Mouse (Mus musculus) MEL (cell line): ENCODE results near the gene Slk. TPM values are rescaled to one million over a fixed set of nuclear protein-coding genes. Genes with fewer than 3 reads are reported as not detected.

Experiments used
- DNase-seq: peaks from one replicate; pipeline ENCODE4 v3.0.0; 2011; ENCODE audit warnings: low read depth, low spot score
- H3K27ac ChIP-seq: 2 replicates; pipeline ENCODE4 v1.5.1; 2012; ENCODE audit warnings: low read depth, mild to moderate bottlenecking, control low read depth, low read length, moderate library complexity; ENCODE audit not compliant: control insufficient read depth
- H3K27me3 ChIP-seq, 2 experiments: fragments of 150-350 bp in 1 of 2; sonication (generic) in 1 of 2; 2 replicates each; pipeline ENCODE4 v1.6.1; 2012; ENCODE audit warnings: low read length in 2 of 2, mild to moderate bottlenecking in 2 of 2, improper control_type of control experiment in 1 of 2, moderate library complexity in 1 of 2; ENCODE audit not compliant: insufficient read depth in 2 of 2, control insufficient read depth in 1 of 2
- H3K36me3 ChIP-seq, 2 experiments: 2 replicates each; pipeline ENCODE4 v1.6.1; 2012 to 2014; ENCODE audit warnings: low read length in 2 of 2, improper control_type of control experiment in 1 of 2, inconsistent platforms in 1 of 2, mild to moderate bottlenecking in 1 of 2; ENCODE audit not compliant: insufficient read depth in 2 of 2, control insufficient read depth in 1 of 2
- H3K4me1 ChIP-seq, 2 experiments: fragments of 150-350 bp in 1 of 2; sonication (generic) in 1 of 2; 2 replicates each; pipeline ENCODE4 v1.6.1; 2012; ENCODE audit warnings: low read length in 2 of 2, improper control_type of control experiment in 1 of 2, mild to moderate bottlenecking in 1 of 2; ENCODE audit not compliant: insufficient read depth in 2 of 2, control insufficient read depth in 1 of 2
- H3K4me3 ChIP-seq, 2 experiments: fragments of 150-350 bp in 1 of 2; sonication (generic) in 1 of 2; 2 replicates each; pipeline ENCODE4 v1.5.1; 2012; ENCODE audit warnings: low read depth in 2 of 2, low read length in 2 of 2, mild to moderate bottlenecking in 2 of 2, moderate library complexity in 2 of 2, control low read depth in 1 of 2, improper control_type of control experiment in 1 of 2; ENCODE audit not compliant: control insufficient read depth in 1 of 2, insufficient read depth in 1 of 2
- H3K79me2 ChIP-seq: 2 replicates; pipeline ENCODE4 v1.6.1; 2012; ENCODE audit warnings: mild to moderate bottlenecking, low read length, moderate library complexity; ENCODE audit not compliant: control insufficient read depth, poor library complexity, insufficient read depth
- H3K9ac ChIP-seq: 2 replicates; pipeline ENCODE4 v1.6.1; 2012; ENCODE audit warnings: low read depth, mild to moderate bottlenecking, control low read depth, low read length, moderate library complexity; ENCODE audit not compliant: control insufficient read depth, poor library complexity, severe bottlenecking
- H3K9me3 ChIP-seq: fragments of 150-350 bp; sonication (generic); replicated peaks from 2 replicates; pipeline ENCODE4 v1.6.1; 2012; ENCODE audit warnings: mild to moderate bottlenecking, low read length, improper control_type of control experiment, moderate library complexity; ENCODE audit not compliant: insufficient read depth
- EP300 ChIP-seq, 2 experiments: IDR thresholded peaks; 2 replicates each; pipeline ENCODE4 v1.6.1; 2011; ENCODE audit warnings: improper control_type of control experiment in 2 of 2, low read length in 2 of 2, low read depth in 1 of 2, mild to moderate bottlenecking in 1 of 2
- HCFC1 ChIP-seq: IDR thresholded peaks from 2 replicates; pipeline ENCODE4 v1.6.1; 2012; ENCODE audit warnings: low read depth, mild to moderate bottlenecking, inconsistent platforms, low read length, improper control_type of control experiment, moderate library complexity
- KAT2A ChIP-seq: conservative IDR thresholded peaks from 2 replicates; pipeline ENCODE4 v1.6.1; 2012; ENCODE audit warnings: low read depth, low read length, improper control_type of control experiment, inconsistent platforms
- MAZ ChIP-seq: IDR thresholded peaks from 2 replicates; pipeline ENCODE4 v1.6.1; 2012; ENCODE audit warnings: low read depth, mild to moderate bottlenecking, inconsistent platforms, low read length, improper control_type of control experiment
- MXI1 ChIP-seq: IDR thresholded peaks from 2 replicates; pipeline ENCODE4 v1.6.1; 2011; ENCODE audit warnings: mild to moderate bottlenecking, low read depth, low read length, improper control_type of control experiment
- MYB ChIP-seq: IDR thresholded peaks from 2 replicates; pipeline ENCODE4 v1.6.1; 2011; ENCODE audit warnings: mild to moderate bottlenecking, low read depth, low read length, improper control_type of control experiment
- MYC ChIP-seq: IDR thresholded peaks from 2 replicates; pipeline ENCODE4 v1.6.1; 2011; ENCODE audit warnings: low read depth, mild to moderate bottlenecking, low read length, improper control_type of control experiment, moderate library complexity
- NELFE ChIP-seq: IDR thresholded peaks from 2 replicates; pipeline ENCODE4 v1.6.1; 2011; ENCODE audit warnings: low read depth, low read length, improper control_type of control experiment
- NRF1 ChIP-seq: IDR thresholded peaks from 2 replicates; pipeline ENCODE4 v1.6.1; 2014; ENCODE audit warnings: low read depth, mild to moderate bottlenecking, inconsistent platforms, low read length, improper control_type of control experiment, moderate library complexity; ENCODE audit not compliant: poor library complexity, insufficient read depth, severe bottlenecking
- POLR2A ChIP-seq, 2 experiments: IDR thresholded peaks; 2 replicates each; pipeline ENCODE4 v1.6.1; 2011 to 2012; ENCODE audit warnings: low read length in 2 of 2, mild to moderate bottlenecking in 2 of 2, control low read depth in 1 of 2, improper control_type of control experiment in 1 of 2, low read depth in 1 of 2, moderate library complexity in 1 of 2; ENCODE audit not compliant: control insufficient read depth in 1 of 2, insufficient read depth in 1 of 2, poor library complexity in 1 of 2
- POLR2AphosphoS2 ChIP-seq: IDR thresholded peaks from 2 replicates; pipeline ENCODE4 v1.6.1; 2011; ENCODE audit warnings: low read length, improper control_type of control experiment
- POLR2AphosphoS5 ChIP-seq: IDR thresholded peaks from 2 replicates; pipeline ENCODE4 v1.6.1; 2012; ENCODE audit warnings: low read depth, borderline replicate concordance, mild to moderate bottlenecking, inconsistent platforms, low read length, moderate library complexity, mixed read lengths
- RAD21 ChIP-seq: IDR thresholded peaks from 2 replicates; pipeline ENCODE4 v1.6.1; 2011; ENCODE audit warnings: mild to moderate bottlenecking, low read depth, low read length, improper control_type of control experiment
- SIN3A ChIP-seq: IDR thresholded peaks from 2 replicates; pipeline ENCODE4 v1.6.1; 2012; ENCODE audit warnings: low read length, improper control_type of control experiment, inconsistent platforms
- SMC3 ChIP-seq: IDR thresholded peaks from 2 replicates; pipeline ENCODE4 v1.6.1; 2011; ENCODE audit warnings: low read depth, low read length, improper control_type of control experiment
- TBP ChIP-seq: IDR thresholded peaks from 2 replicates; pipeline ENCODE4 v1.8.0; 2011; ENCODE audit warnings: low read depth, low read length, improper control_type of control experiment
- USF2 ChIP-seq, 2 experiments: IDR thresholded peaks; 2 replicates each; pipeline ENCODE4 v1.6.1; 2011 to 2012; ENCODE audit warnings: improper control_type of control experiment in 2 of 2, low read length in 2 of 2, borderline replicate concordance in 1 of 2, inconsistent platforms in 1 of 2, low read depth in 1 of 2, mild to moderate bottlenecking in 1 of 2; ENCODE audit not compliant: insufficient read depth in 1 of 2
- ZKSCAN1 ChIP-seq: IDR thresholded peaks from 2 replicates; pipeline ENCODE4 v1.6.1; 2012; ENCODE audit warnings: low read depth, mild to moderate bottlenecking, inconsistent platforms, low read length, improper control_type of control experiment, moderate library complexity
- ZNF384 ChIP-seq: IDR thresholded peaks from 2 replicates; pipeline ENCODE4 v1.6.1; 2012; ENCODE audit warnings: low read depth, mild to moderate bottlenecking, inconsistent platforms, low read length, improper control_type of control experiment
- polyA plus RNA-seq, 2 experiments: library from polyadenylated mRNA; stranded (reverse) in 1 of 2; unstranded in 1 of 2; fragments of >175 nt in 1 of 2; fragments of >200 nt in 1 of 2; gene quantifications; 2 replicates each; pipeline versions ENCODE4 v1.2.1 to v1.2.4; 2012; ENCODE audit warnings: low replicate concordance in 2 of 2, low read depth in 1 of 2; ENCODE audit not compliant: insufficient read length in 2 of 2, insufficient read depth in 1 of 2, missing spikeins in 1 of 2
- total RNA-seq: library from RNA; depleted of rRNA; stranded (reverse); fragments of 300-350 nt; gene quantifications from 2 replicates; pipeline ENCODE4 v1.2.3, GENCODE M21; 2012

Slk gene
- total and polyA plus RNA-seq, 3 experiments, result 65.0 to 103 (median 88.2) TPM

GRCm38 (mm10) chr19:47579788-47580631 lies 532 bp downstream of the Slk start (continued):
- TF ChIP-seq HCFC1, result no peak; the same call in 1 of the 2 replicates

GRCm38 (mm10) chr19:47585772-47586171 lies 6.3 kb downstream of the Slk start:
- H3K36me3 ChIP-seq, result peaks cover 0 to 46% of the 10 kb centered on the region in 2 experiments; a peak in 3 of 4 replicates
- H3K9ac ChIP-seq, result no peak overlapping the region
- H3K27ac ChIP-seq, result no peak overlapping the region
- TF ChIP-seq MYC (no peak), USF2 (IDR thresholded peaks at IDR 0.05; ENCODE audit: borderline replicate concordance in 1 of 2, insufficient read depth in 1 of 2, low read depth in 1 of 2, low read length in 2 of 2) (no peak), ZNF384 (peak; percentile 74), MXI1 (peak; percentile 39; the same call in 1 of the 2 replicates)
- TF ChIP-seq, all 39 proteins: peak for 2
- Histone ChIP-seq H3K4me1 (peaks cover 9 to 22% of the 10 kb centered on the region in 2 experiments), H3K27me3 (no peaks in the 10 kb centered on the region), H3K79me2 (peaks cover 71% of the 10 kb centered on the region), H3K4me3 (no peak overlapping the region), H3K9me3 (no peaks in the 10 kb centered on the region)
- DNase-seq, result no peak

GRCm38 (mm10) chr19:47587009-47587408 lies 7.5 kb downstream of the Slk start:
- Histone ChIP-seq H3K27me3 (no peaks in the 10 kb centered on the region), H3K4me3 (no peak overlapping the region), H3K4me1 (peaks cover 9 to 22% of the 10 kb centered on the region in 2 experiments), H3K79me2 (peaks cover 59% of the 10 kb centered on the region), H3K27ac (no peak overlapping the region), H3K9me3 (no peaks in the 10 kb centered on the region), H3K36me3 (peaks cover 0 to 43% of the 10 kb centered on the region in 2 experiments; a peak in 3 of 4 replicates), H3K9ac (no peak overlapping the region)
- no peak for DNase-seq
- no peak for TF ChIP-seq NRF1
- no peak for TF ChIP-seq EP300 (IDR thresholded peaks at IDR 0.05; ENCODE audit: low read depth in 1 of 2, low read length in 2 of 2)
- TF ChIP-seq MYC, result no peak
- TF ChIP-seq ZKSCAN1, result no peak
- TF ChIP-seq POLR2AphosphoS5, result no peak
- no peak for TF ChIP-seq POLR2A (IDR thresholded peaks at IDR 0.05; ENCODE audit: control insufficient read depth in 1 of 2, insufficient read depth in 1 of 2, low read depth in 1 of 2, low read length in 2 of 2, poor library complexity in 1 of 2)
- TF ChIP-seq NELFE, result no peak
- TF ChIP-seq KAT2A, result no peak
- no peak for TF ChIP-seq USF2 (IDR thresholded peaks at IDR 0.05; ENCODE audit: borderline replicate concordance in 1 of 2, insufficient read depth in 1 of 2, low read depth in 1 of 2, low read length in 2 of 2)
- no peak for TF ChIP-seq MXI1
- no peak for TF ChIP-seq HCFC1
- no peak for TF ChIP-seq MYB
- TF ChIP-seq SIN3A, result no peak
- no peak for TF ChIP-seq SMC3
- TF ChIP-seq POLR2AphosphoS2, result no peak
- TF ChIP-seq ZNF384, result no peak
- no peak for TF ChIP-seq TBP
- no peak for TF ChIP-seq RAD21
- TF ChIP-seq MAZ, result no peak
